Mouse (Mus musculus) spleen, adult 2 months (tissue): ENCODE measurements around the gene Prdm10.

Experiments used
- CTCF ChIP-seq: fragments of 200-500 bp; IDR thresholded peaks from 2 replicates; pipeline ENCODE4 v1.5.1; 2011; ENCODE audit warnings: mild to moderate bottlenecking, inconsistent platforms; ENCODE audit not compliant: insufficient read depth, insufficient read length, insufficient replicate concordance; ENCODE audit errors: extremely low read depth
- POLR2A ChIP-seq: fragments of 200-500 bp; IDR thresholded peaks from 2 replicates; pipeline ENCODE4 v1.6.1; 2011; ENCODE audit warnings: low read depth, low read length, inconsistent platforms

- TF ChIP-seq POLR2A (no peak), CTCF (no peak)
Observed at GRCm38 (mm10) chr9:31298751-31299150, 18.4 kb downstream of the Prdm10 start.
